Mouse (Mus musculus): ENCODE measurements around the gene Pdcd1lg2.
"Not testable (repeated sequence)": the region's sequence is repeated elsewhere in the genome, so short reads cannot be mapped to it uniquely, and the experiment has no call there.

Gene Pdcd1lg2

GRCm38 (mm10) chr19:29384412-29384811 lies 26.3 kb upstream of the Pdcd1lg2 start:
- DNase-seq = no peak

- DNase-seq = no peak
Observed at GRCm38 (mm10) chr19:29384994-29385393, 25.7 kb upstream of the Pdcd1lg2 start.

GRCm38 (mm10) chr19:29385822-29386221 lies 24.9 kb upstream of the Pdcd1lg2 start:
- no peak for DNase-seq

- DNase-seq = no peak
Observed at GRCm38 (mm10) chr19:29388818-29389217, 21.9 kb upstream of the Pdcd1lg2 start.

- no peak for DNase-seq
Observed at GRCm38 (mm10) chr19:29390483-29390882, 20.2 kb upstream of the Pdcd1lg2 start.

- no peak for DNase-seq
Observed at GRCm38 (mm10) chr19:29391279-29391678, 19.4 kb upstream of the Pdcd1lg2 start.

- no peak for DNase-seq
Observed at GRCm38 (mm10) chr19:29393333-29393732, 17.4 kb upstream of the Pdcd1lg2 start.

- no peak for DNase-seq
Observed at GRCm38 (mm10) chr19:29394721-29395120, 16.0 kb upstream of the Pdcd1lg2 start.

- DNase-seq = no peak
Observed at GRCm38 (mm10) chr19:29396353-29396752, 14.4 kb upstream of the Pdcd1lg2 start.

- DNase-seq = no peak
Observed at GRCm38 (mm10) chr19:29399786-29400185, 10.9 kb upstream of the Pdcd1lg2 start.

- DNase-seq = no peak
Observed at GRCm38 (mm10) chr19:29400466-29400865, 10.3 kb upstream of the Pdcd1lg2 start.

- DNase-seq = no peak
Observed at GRCm38 (mm10) chr19:29402621-29403020, 8.1 kb upstream of the Pdcd1lg2 start.

GRCm38 (mm10) chr19:29403251-29403650 lies 7.5 kb upstream of the Pdcd1lg2 start:
- DNase-seq = no peak

GRCm38 (mm10) chr19:29405388-29405787 lies 5.3 kb upstream of the Pdcd1lg2 start:
- DNase-seq = no peak

GRCm38 (mm10) chr19:29406042-29407017 lies 4.4 kb upstream of the Pdcd1lg2 start:
- no peak for DNase-seq

GRCm38 (mm10) chr19:29412476-29413420 lies 2.0 kb downstream of the Pdcd1lg2 start:
- DNase-seq = no peak

- DNase-seq = no peak
Observed at GRCm38 (mm10) chr19:29414513-29414912, 3.8 kb downstream of the Pdcd1lg2 start.

GRCm38 (mm10) chr19:29414917-29415316 lies 4.2 kb downstream of the Pdcd1lg2 start:
- DNase-seq = not testable (repeated sequence)

GRCm38 (mm10) chr19:29416393-29416902 lies 5.7 kb downstream of the Pdcd1lg2 start:
- no peak for DNase-seq

- no peak for DNase-seq
Observed at GRCm38 (mm10) chr19:29417188-29417587, 6.5 kb downstream of the Pdcd1lg2 start.

- no peak for DNase-seq
Observed at GRCm38 (mm10) chr19:29417894-29418293, 7.2 kb downstream of the Pdcd1lg2 start.

GRCm38 (mm10) chr19:29418661-29419115 lies 8.0 kb downstream of the Pdcd1lg2 start:
- DNase-seq = peak; percentile 33 to 42

- DNase-seq = no peak
Observed at GRCm38 (mm10) chr19:29419506-29419905, 8.8 kb downstream of the Pdcd1lg2 start.
